Mouse (Mus musculus): ENCODE results near the gene Slc9a7.

Slc9a7 gene

GRCm38 (mm10) chrX:20291282-20292039 lies at the start of gene Slc9a7:
Gene Slc9a7 (minus strand): TSS chrX:20291807.
- DNase-seq (ENCODE audit: low read depth, low spot score): peak; percentile 53

- peak; percentile 47 for DNase-seq (ENCODE audit: low read depth, low spot score)
Measured at GRCm38 (mm10) chrX:20335722-20336121, 44.1 kb upstream of the Slc9a7 start.

GRCm38 (mm10) chrX:20332756-20333155 lies 41.1 kb upstream of the Slc9a7 start:
- no peak for DNase-seq (ENCODE audit: low read depth, low spot score)

- DNase-seq (ENCODE audit: low read depth, low spot score): no peak
Measured at GRCm38 (mm10) chrX:20307215-20307614, 15.6 kb upstream of the Slc9a7 start.

GRCm38 (mm10) chrX:20305941-20306340 lies 14.3 kb upstream of the Slc9a7 start:
- DNase-seq (ENCODE audit: low read depth, low spot score): no peak

- no peak for DNase-seq (ENCODE audit: low read depth, low spot score)
Measured at GRCm38 (mm10) chrX:20303280-20303679, 11.7 kb upstream of the Slc9a7 start.

- no peak for DNase-seq (ENCODE audit: low read depth, low spot score)
Measured at GRCm38 (mm10) chrX:20292040-20292417, 422 bp upstream of the Slc9a7 start.

GRCm38 (mm10) chrX:20290715-20291114 lies 892 bp downstream of the Slc9a7 start:
- no peak for DNase-seq (ENCODE audit: low read depth, low spot score)

GRCm38 (mm10) chrX:20288674-20289073 lies 2.9 kb downstream of the Slc9a7 start:
- DNase-seq (ENCODE audit: low read depth, low spot score): no peak

GRCm38 (mm10) chrX:20286254-20286653 lies 5.4 kb downstream of the Slc9a7 start:
- no peak for DNase-seq (ENCODE audit: low read depth, low spot score)

- no peak for DNase-seq (ENCODE audit: low read depth, low spot score)
Measured at GRCm38 (mm10) chrX:20279424-20279823, 12.2 kb downstream of the Slc9a7 start.

GRCm38 (mm10) chrX:20273854-20274253 lies 17.8 kb downstream of the Slc9a7 start:
- DNase-seq (ENCODE audit: low read depth, low spot score): no peak

- DNase-seq (ENCODE audit: low read depth, low spot score): no peak
Measured at GRCm38 (mm10) chrX:20271980-20272379, 19.6 kb downstream of the Slc9a7 start.

- DNase-seq (ENCODE audit: low read depth, low spot score): no peak
Measured at GRCm38 (mm10) chrX:20269980-20270379, 21.6 kb downstream of the Slc9a7 start.

GRCm38 (mm10) chrX:20264370-20264769 lies 27.2 kb downstream of the Slc9a7 start:
- DNase-seq (ENCODE audit: low read depth, low spot score): no peak

GRCm38 (mm10) chrX:20228102-20228501 lies 63.5 kb downstream of the Slc9a7 start:
- no peak for DNase-seq (ENCODE audit: low read depth, low spot score)

GRCm38 (mm10) chrX:20221486-20221885 lies 70.1 kb downstream of the Slc9a7 start:
- DNase-seq (ENCODE audit: low read depth, low spot score): no peak

GRCm38 (mm10) chrX:20185616-20186015 lies 106.0 kb downstream of the Slc9a7 start:
- peak; percentile 20 for DNase-seq (ENCODE audit: low read depth, low spot score)

- DNase-seq (ENCODE audit: low read depth, low spot score): no peak
Measured at GRCm38 (mm10) chrX:20176792-20177191, 114.8 kb downstream of the Slc9a7 start.

- no peak for DNase-seq (ENCODE audit: low read depth, low spot score)
Measured at GRCm38 (mm10) chrX:20168430-20168829, 123.2 kb downstream of the Slc9a7 start.

GRCm38 (mm10) chrX:20164984-20165383 lies 126.6 kb downstream of the Slc9a7 start:
- DNase-seq (ENCODE audit: low read depth, low spot score): no peak

GRCm38 (mm10) chrX:20162322-20162711 lies 129.3 kb downstream of the Slc9a7 start:
- peak; percentile 86 for DNase-seq (ENCODE audit: low read depth, low spot score)

- peak; percentile 2 for DNase-seq (ENCODE audit: low read depth, low spot score)
Measured at GRCm38 (mm10) chrX:20161687-20162321, 129.8 kb downstream of the Slc9a7 start.
